Mouse (Mus musculus): ENCODE results near the gene Csrnp2.

DNA sequence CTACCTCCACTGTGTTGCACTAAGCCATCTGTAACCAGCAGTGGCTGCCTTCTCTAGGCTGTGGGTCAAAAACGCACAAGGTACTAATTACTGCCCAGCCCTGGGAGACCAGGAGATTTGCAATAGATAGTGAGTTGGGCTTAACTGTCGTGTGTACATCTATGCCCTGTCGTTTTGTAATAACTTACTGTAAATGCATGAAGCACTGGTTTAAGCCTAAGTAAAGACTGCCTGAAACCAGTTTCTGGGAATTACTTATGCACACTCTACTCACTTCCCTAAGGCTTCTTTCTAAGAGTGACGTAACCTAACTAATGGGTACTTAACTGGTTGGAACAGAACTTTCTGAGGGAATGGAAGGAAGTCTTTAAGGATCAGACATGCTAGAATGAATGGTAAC, 16.4 kb downstream of the Csrnp2 start:
- TF ChIP-seq CTCF (IDR thresholded peaks at IDR 0.05; ENCODE audit: low read depth) = no peak
- no peak for TF ChIP-seq EP300 (IDR thresholded peaks at IDR 0.05; ENCODE audit: low read depth)

Data from liver, embryonic 14.5 days (tissue).